Mouse (Mus musculus): Measurements from ENCODE around the gene Foxl1. TPM values are rescaled to one million over a fixed set of nuclear protein-coding genes. Genes with fewer than 3 reads are reported as not detected.

The Foxl1 gene
- polyA plus RNA-seq, 1 experiment from 2014 or later, result 0.52 TPM

DNA sequence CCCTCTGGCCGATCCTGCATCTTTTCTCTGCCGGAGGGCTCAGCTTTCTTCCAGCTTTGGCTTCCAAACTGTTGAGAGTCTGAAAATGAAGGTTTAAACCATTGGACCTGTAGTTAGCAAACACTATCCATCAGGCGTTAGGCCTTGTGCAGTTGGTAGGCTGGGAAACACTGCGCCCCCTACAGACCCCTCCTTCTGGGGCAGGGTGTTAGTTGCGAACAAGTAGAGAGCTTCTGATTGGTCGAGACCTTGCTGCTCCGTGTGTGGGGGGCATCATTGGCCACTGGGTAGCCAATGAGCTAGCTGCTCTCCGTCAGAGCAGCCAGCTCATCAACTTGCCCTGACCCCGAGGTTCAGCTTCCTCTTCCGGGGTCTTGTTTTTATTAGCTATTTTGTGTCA, 46.4 kb downstream of the Foxl1 start:
- Histone ChIP-seq H3K4me3 (no peak overlapping the region), H3K27me3 (replicated peaks) (peaks cover 3% of the 10 kb centered on the region; the same call in 1 of the 2 replicates), H3K9ac (no peak overlapping the region), H3K27ac (replicated peaks) (no peak overlapping the region), H3K36me3 (no peaks in the 10 kb centered on the region), H3K4me2 (no peak overlapping the region), H3K9me3 (no peaks in the 10 kb centered on the region), H3K4me1 (peaks cover 48% of the 10 kb centered on the region)
- 64% methylated on average over 10 of the region's 10 CpGs for WGBS
- ATAC-seq (ENCODE audit: extremely low read depth, insufficient number of reproducible peaks, low FRiP score, low TSS enrichment), result no peak

DNA sequence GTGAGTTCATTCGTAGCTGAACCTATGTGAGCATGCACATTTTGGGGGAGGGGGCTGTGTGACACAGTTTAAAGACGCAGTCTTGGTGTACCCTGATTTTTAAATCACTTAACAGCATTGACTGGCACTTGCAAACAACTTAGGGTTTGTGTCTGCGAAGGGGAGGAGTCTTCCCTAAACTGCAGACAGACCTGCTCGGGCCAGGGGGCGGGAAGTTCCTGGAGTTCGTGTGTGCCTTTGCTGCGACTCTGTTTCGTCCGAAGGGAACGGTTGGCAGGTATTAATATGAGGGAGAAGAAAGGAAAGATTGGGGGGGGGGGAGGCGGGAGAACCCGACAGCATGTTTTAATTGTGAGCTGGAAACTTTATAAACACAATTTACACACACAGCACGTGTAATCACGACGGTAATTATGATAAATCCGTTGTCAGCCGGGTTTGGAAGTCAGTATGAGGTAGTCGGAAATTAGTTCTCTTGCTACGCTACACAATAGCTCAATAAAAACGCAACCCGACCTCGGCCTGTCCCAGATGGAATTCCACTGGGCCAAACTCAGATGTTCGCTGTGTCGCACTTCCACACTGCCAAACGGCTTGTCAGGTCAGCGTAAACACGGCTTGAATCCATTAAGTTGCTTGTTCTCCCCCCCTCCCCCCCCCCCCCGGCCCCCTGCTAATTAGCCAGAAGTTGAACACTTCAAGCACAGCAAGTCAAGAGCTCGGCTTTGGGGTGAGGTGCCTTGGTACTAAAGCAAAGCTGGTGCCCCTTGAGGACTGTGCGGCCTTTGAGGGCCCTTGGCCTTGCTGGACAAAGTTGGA, 47.2 kb downstream of the Foxl1 start:
- Histone ChIP-seq H3K27ac (replicated peaks) (no peak overlapping the region; the same call in 1 of the 2 replicates), H3K4me2 (no peak overlapping the region), H3K4me1 (peaks cover 42% of the 10 kb centered on the region), H3K9ac (no peak overlapping the region), H3K9me3 (no peaks in the 10 kb centered on the region), H3K4me3 (no peak overlapping the region), H3K27me3 (replicated peaks) (peaks cover 3% of the 10 kb centered on the region; the same call in 1 of the 2 replicates), H3K36me3 (no peaks in the 10 kb centered on the region)
- 60% methylated on average over 28 of the region's 30 CpGs for WGBS
- no peak for ATAC-seq (ENCODE audit: extremely low read depth, insufficient number of reproducible peaks, low FRiP score, low TSS enrichment)

DNA sequence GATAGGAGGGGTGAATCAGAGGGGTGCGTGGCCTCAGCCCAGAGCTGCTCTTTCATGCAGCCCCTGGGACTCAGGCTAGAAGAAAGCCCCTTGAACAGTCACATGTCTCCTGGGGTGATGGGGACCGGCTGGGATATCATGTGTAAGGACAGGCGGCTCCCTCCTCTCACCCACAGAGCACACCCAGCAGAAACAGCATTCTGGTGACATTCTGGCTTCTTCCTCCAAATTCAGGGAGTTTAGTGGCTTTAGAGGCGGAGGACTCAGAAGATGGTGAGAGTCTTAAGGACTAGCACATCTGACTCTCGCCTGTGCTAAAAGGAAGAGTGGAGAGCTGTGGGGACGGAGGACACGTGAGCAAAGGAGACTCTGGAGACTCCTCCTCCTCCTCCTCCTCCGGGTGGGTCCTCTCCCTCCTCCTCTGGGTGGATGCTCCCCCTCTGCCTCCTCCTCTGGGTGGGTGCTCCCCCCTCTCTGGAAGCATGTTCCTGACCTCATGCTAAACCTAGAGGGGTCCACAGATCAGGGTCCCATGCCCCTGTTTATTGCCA, 47.9 kb downstream of the Foxl1 start:
- H3K36me3 ChIP-seq, result no peaks in the 10 kb centered on the region
- H3K27me3 ChIP-seq (replicated peaks), result peaks cover 3% of the 10 kb centered on the region; the same call in 1 of the 2 replicates
- no peak overlapping the region for H3K9ac ChIP-seq
- H3K4me2 ChIP-seq, result no peak overlapping the region
- WGBS, result 70% methylated on average over 8 of the region's 8 CpGs
- no peaks in the 10 kb centered on the region for H3K9me3 ChIP-seq
- ATAC-seq (ENCODE audit: extremely low read depth, insufficient number of reproducible peaks, low FRiP score, low TSS enrichment), result no peak
- no peak overlapping the region for H3K4me3 ChIP-seq
- H3K4me1 ChIP-seq, result peaks cover 37% of the 10 kb centered on the region
- H3K27ac ChIP-seq (replicated peaks), result no peak overlapping the region; the same call in 1 of the 2 replicates

DNA sequence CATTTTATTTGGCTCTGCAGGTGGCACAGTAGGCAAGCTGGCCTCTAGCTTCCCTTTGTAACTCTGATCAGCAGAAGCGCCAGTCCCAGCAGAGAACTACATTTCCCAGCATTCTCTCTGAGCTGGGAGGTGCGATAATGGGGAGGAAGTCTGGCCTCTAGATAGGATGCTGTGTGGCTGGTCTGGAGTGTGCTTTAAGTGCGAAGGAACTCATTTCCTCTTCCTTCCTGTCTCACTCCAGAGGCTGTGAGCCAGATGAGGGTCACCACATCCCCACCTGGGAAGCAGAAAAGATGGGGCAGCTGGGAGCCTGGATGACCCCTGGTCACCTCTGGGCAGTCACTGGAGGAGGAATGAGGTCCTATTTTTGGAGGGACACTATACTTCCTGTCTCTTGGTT, 48.6 kb downstream of the Foxl1 start:
- Histone ChIP-seq H3K36me3 (no peaks in the 10 kb centered on the region), H3K27ac (replicated peaks) (no peak overlapping the region), H3K4me1 (peaks cover 37% of the 10 kb centered on the region), H3K9me3 (no peaks in the 10 kb centered on the region), H3K9ac (no peak overlapping the region), H3K4me2 (no peak overlapping the region), H3K4me3 (no peak overlapping the region), H3K27me3 (replicated peaks) (peaks cover 3% of the 10 kb centered on the region; the same call in 1 of the 2 replicates)
- WGBS, result 27% methylated on average over 3 of the region's 3 CpGs
- no peak for ATAC-seq (ENCODE audit: extremely low read depth, insufficient number of reproducible peaks, low FRiP score, low TSS enrichment)

Small RNA genes lying within 50 kb of the gene (microRNA-seq; reads per million reads assigned to microRNA genes)
- not detected for gene Gm27530

Other genes with a start within 250 kb of the Foxl1 start
- 7.7 and 9.5 TPM in 2 replicates for gene Foxf1, start 43.6 kb upstream of the Foxl1 start, polyA plus RNA-seq (2015; fragmentation: Nextera tagmentation; extraction: Ambion mirVana)
- 35.3 and 42.8 TPM in 2 replicates for gene Mthfsd, start 19.5 kb upstream of the Foxl1 start, polyA plus RNA-seq (2015; fragmentation: Nextera tagmentation; extraction: Ambion mirVana)
- 6.8 and 7.4 TPM in 2 replicates for gene Foxc2, start 11.8 kb upstream of the Foxl1 start, polyA plus RNA-seq (2015; fragmentation: Nextera tagmentation; extraction: Ambion mirVana)

Measured in heart, embryonic 13.5 days (tissue).